Mouse (Mus musculus) heart, embryonic 10.5 days (tissue): Measurements from ENCODE around the gene Ecsit. TPM values are rescaled to one million over a fixed set of nuclear protein-coding genes. Genes with fewer than 3 reads are reported as not detected.
"Not testable (repeated sequence)": the region's sequence is repeated elsewhere in the genome, so short reads cannot be mapped to it uniquely, and the experiment has no call there.

ENCODE experiments used
- DNase-seq: peaks from one replicate; pipeline ENCODE4 v3.0.0-alpha.2; 2017; ENCODE audit warnings: low spot score
- H3K27ac ChIP-seq: fragments of 300-500 bp; sonication (generic); 2 replicates; pipeline ENCODE4 v1.5.1; 2016; ENCODE audit warnings: mild to moderate bottlenecking
- H3K27me3 ChIP-seq: fragments of 300-500 bp; sonication (generic); 2 replicates; pipeline ENCODE4 v1.6.1; 2016; ENCODE audit warnings: mild to moderate bottlenecking; ENCODE audit not compliant: poor library complexity, insufficient read depth, severe bottlenecking
- H3K36me3 ChIP-seq: fragments of 300-500 bp; sonication (generic); 2 replicates; pipeline ENCODE4 v1.6.1; 2016; ENCODE audit warnings: mild to moderate bottlenecking, moderate library complexity
- H3K4me1 ChIP-seq: fragments of 300-500 bp; sonication (generic); 2 replicates; pipeline ENCODE4 v1.6.1; 2016; ENCODE audit warnings: mild to moderate bottlenecking
- H3K4me3 ChIP-seq: fragments of 300-500 bp; sonication (generic); 2 replicates; pipeline ENCODE4 v1.5.1; 2016; ENCODE audit warnings: mild to moderate bottlenecking, moderate library complexity
- H3K9me3 ChIP-seq: fragments of 300-500 bp; sonication (generic); 2 replicates; pipeline ENCODE4 v1.6.1; 2016; ENCODE audit warnings: mild to moderate bottlenecking, moderate library complexity
- WGBS: fragments of 180-500 bp; shearing (Covaris S2); methylation state at CpG from one replicate; pipeline ENCODE4 v1.1.7; 2016; 5-methylcytosine and 5-hydroxymethylcytosine counted together
- polyA plus RNA-seq: library from polyadenylated mRNA; unstranded; fragments of >200 nt; fragmentation: Nextera tagmentation; extraction: Ambion mirVana; gene quantifications from 2 replicates; pipeline ENCODE4 v1.2.1, GENCODE M21; 2016

The Ecsit gene
- polyA plus RNA-seq, 1 experiment from 2014 or later: 58.4 TPM

DNA sequence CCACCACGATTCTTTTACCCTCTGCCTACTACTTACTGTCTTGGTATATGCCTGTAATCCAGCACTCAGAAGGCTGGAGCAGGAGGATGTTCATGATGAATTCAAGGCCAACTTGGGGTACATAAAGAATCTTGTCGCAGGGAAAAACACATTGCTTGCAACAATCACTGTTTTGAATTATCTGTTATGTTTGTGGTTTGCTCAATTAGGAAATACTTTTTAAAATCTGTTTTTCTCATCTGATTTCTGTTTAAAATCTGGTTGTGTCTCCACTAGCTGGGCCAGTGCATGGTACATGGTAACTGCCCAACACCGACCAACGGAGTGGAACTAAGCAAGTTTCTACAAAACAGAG lies 594 bp downstream of the Ecsit start:
- 33% methylated on average over 4 of the region's 4 CpGs for WGBS
- Histone ChIP-seq H3K4me3 (peak overlapping the region; percentile 77), H3K27ac (peak overlapping the region; percentile 86), H3K36me3 (peaks cover 17% of the 10 kb centered on the region; the same call in 1 of the 2 replicates), H3K9me3 (no peaks in the 10 kb centered on the region), H3K4me1 (peaks cover 21% of the 10 kb centered on the region), H3K27me3 (no peaks in the 10 kb centered on the region)
- no peak for DNase-seq

GRCm38 (mm10) chr9:22076223-22076622 lies 9.0 kb downstream of the Ecsit start:
- H3K36me3 ChIP-seq: peaks cover 64% of the 10 kb centered on the region

GRCm38 (mm10) chr9:22075778-22076177 lies 9.5 kb downstream of the Ecsit start:
- not testable (repeated sequence) for H3K4me3 ChIP-seq, H3K4me1 ChIP-seq, H3K9me3 ChIP-seq, H3K27me3 ChIP-seq, DNase-seq, H3K27ac ChIP-seq
- peaks cover 63% of the 10 kb centered on the region for H3K36me3 ChIP-seq
- 82% methylated on average over 5 of the region's 5 CpGs for WGBS

More at GRCm38 (mm10) chr9:22076223-22076622, 9.0 kb downstream of the Ecsit start:
- Histone ChIP-seq H3K9me3 (no peaks in the 10 kb centered on the region), H3K4me1 (0 out of 2 replicates have a peak, but pooled peaks cover 5% of the 10 kb centered on the region), H3K4me3 (no peak overlapping the region), H3K27me3 (no peaks in the 10 kb centered on the region), H3K27ac (no peak overlapping the region)
- no peak for DNase-seq
- 94% methylated on average over 23 of the region's 23 CpGs for WGBS

DNA sequence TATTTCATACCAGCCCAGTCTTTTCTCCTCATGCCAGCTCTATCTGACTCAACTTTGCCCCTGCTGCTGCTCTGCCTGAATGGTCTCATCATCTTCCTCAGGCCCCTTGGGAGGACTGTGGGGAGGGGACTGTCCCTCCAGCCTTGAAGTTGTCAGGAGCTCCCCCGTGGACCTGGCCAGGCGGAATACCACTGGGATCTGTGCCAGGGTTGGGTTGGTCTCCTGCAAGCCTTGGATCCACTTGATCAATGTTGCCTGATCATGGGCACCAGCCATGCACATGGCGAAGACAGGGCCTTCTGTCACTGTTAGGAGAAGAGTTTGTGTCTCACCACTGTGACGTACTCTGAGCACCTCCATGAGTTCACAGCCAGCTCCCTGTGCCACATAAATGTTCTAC lies 13.0 kb downstream of the Ecsit start:
- DNase-seq: no peak
- WGBS: 92% methylated on average over 4 of the region's 4 CpGs
- H3K4me1 ChIP-seq: peaks cover 15% of the 10 kb centered on the region
- H3K9me3 ChIP-seq: no peaks in the 10 kb centered on the region
- no peaks in the 10 kb centered on the region for H3K27me3 ChIP-seq
- peaks cover 51% of the 10 kb centered on the region for H3K36me3 ChIP-seq
- no peak overlapping the region for H3K4me3 ChIP-seq
- no peak overlapping the region for H3K27ac ChIP-seq

GRCm38 (mm10) chr9:22070791-22071573 lies 14.3 kb downstream of the Ecsit start, which contains the start of the genes Gm49318 and Zfp653:
Gm49318 (minus strand) TSS chr9:22071259.
Zfp653 (minus strand) TSS chr9:22071376.
- H3K4me1 ChIP-seq: peaks cover 15% of the 10 kb centered on the region
- peak within 1 kb of the TSS; percentile 98 for H3K27ac ChIP-seq
- peaks cover 50% of the 10 kb centered on the region for H3K36me3 ChIP-seq
- DNase-seq: peak; percentile 99
- H3K27me3 ChIP-seq: no peaks in the 10 kb centered on the region
- no peaks in the 10 kb centered on the region for H3K9me3 ChIP-seq
- WGBS: under 1% methylated on average over 83 of the region's 87 CpGs
- peak within 1 kb of the TSS; percentile 83 for H3K4me3 ChIP-seq

- WGBS: 65% methylated on average over 4 of the region's 4 CpGs
- H3K4me3 ChIP-seq: peak overlapping the region; percentile 83
- no peaks in the 10 kb centered on the region for H3K9me3 ChIP-seq
- peaks cover 15% of the 10 kb centered on the region for H3K4me1 ChIP-seq
- peaks cover 55% of the 10 kb centered on the region for H3K36me3 ChIP-seq
- DNase-seq: no peak
- no peaks in the 10 kb centered on the region for H3K27me3 ChIP-seq
- H3K27ac ChIP-seq: peak overlapping the region; percentile 98
Observed at GRCm38 (mm10) chr9:22069881-22070553, 15.2 kb downstream of the Ecsit start.

DNA sequence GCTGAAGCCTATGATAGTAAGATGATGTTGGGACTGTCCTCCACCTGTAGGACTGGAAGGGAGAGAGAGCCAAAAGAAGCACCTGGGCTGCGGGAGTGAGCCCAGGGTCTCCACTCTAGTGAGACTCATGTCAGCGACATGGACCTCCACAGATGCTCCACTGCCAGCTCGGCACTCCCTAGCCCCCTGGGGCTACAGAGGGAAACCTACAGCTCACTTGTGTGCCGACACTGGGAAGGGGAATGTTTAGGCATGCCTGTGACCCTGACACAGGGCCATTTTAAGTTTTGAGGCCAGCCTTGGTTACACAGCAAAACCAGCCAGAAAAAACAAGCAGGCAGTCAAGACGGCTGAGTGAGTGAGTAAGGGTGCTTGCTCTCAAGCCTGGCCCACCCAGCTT lies 18.0 kb downstream of the Ecsit start:
- DNase-seq: no peak
- peaks cover 12% of the 10 kb centered on the region for H3K4me1 ChIP-seq
- peaks cover 53% of the 10 kb centered on the region for H3K36me3 ChIP-seq
- H3K9me3 ChIP-seq: no peaks in the 10 kb centered on the region
- no peak overlapping the region for H3K27ac ChIP-seq
- WGBS: 81% methylated on average over 5 of the region's 5 CpGs
- no peak overlapping the region for H3K4me3 ChIP-seq
- no peaks in the 10 kb centered on the region for H3K27me3 ChIP-seq

- no peak for DNase-seq
- Histone ChIP-seq H3K4me3 (no peak overlapping the region), H3K4me1 (peaks cover 10% of the 10 kb centered on the region), H3K9me3 (no peaks in the 10 kb centered on the region), H3K36me3 (peaks cover 55% of the 10 kb centered on the region), H3K27ac (no peak overlapping the region), H3K27me3 (no peaks in the 10 kb centered on the region)
- 78% methylated on average over 3 of the region's 3 CpGs for WGBS
Observed at GRCm38 (mm10) chr9:22066433-22066832, 18.8 kb downstream of the Ecsit start.

GRCm38 (mm10) chr9:22065642-22066041 lies 19.6 kb downstream of the Ecsit start:
- 94% methylated on average over 11 of the region's 11 CpGs for WGBS
- Histone ChIP-seq H3K9me3 (no peaks in the 10 kb centered on the region), H3K27me3 (no peaks in the 10 kb centered on the region), H3K36me3 (peaks cover 62% of the 10 kb centered on the region), H3K4me1 (peaks cover 9% of the 10 kb centered on the region), H3K27ac (no peak overlapping the region), H3K4me3 (no peak overlapping the region)
- no peak for DNase-seq

DNA sequence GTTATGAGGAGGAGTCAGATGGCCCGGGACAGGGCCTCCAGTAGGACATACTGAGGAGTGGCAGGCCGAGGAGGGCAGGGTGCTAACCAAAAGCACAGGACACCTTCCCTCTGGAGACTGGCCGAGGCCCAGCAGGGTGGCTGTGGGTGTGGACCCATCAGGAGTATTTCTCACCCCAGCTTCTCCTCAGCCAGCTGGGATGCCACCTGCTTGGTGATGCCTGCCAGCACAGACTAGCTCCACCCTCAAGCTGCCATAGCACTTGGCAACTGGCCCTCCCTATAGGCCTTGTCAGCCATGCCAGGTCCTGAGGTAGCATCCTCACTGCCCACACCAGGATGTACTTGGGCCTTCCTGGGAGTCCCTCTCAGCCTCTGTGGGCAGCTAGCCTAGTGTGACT lies 20.9 kb downstream of the Ecsit start:
- Histone ChIP-seq H3K36me3 (peaks cover 71% of the 10 kb centered on the region), H3K27me3 (no peaks in the 10 kb centered on the region), H3K27ac (no peak overlapping the region), H3K9me3 (no peaks in the 10 kb centered on the region), H3K4me3 (no peak overlapping the region), H3K4me1 (no peaks in the 10 kb centered on the region)
- no peak for DNase-seq
- 92% methylated on average over 3 of the region's 3 CpGs for WGBS

- no peak for DNase-seq
- 84% methylated on average over 2 of the region's 2 CpGs for WGBS
- Histone ChIP-seq H3K9me3 (no peaks in the 10 kb centered on the region), H3K36me3 (peaks cover 79% of the 10 kb centered on the region), H3K4me1 (no peaks in the 10 kb centered on the region), H3K27ac (no peak overlapping the region), H3K4me3 (no peak overlapping the region), H3K27me3 (peaks cover 4% of the 10 kb centered on the region; the same call in 1 of the 2 replicates)
Observed at GRCm38 (mm10) chr9:22061339-22061738, 23.9 kb downstream of the Ecsit start.

- WGBS: 83% methylated on average over 9 of the region's 9 CpGs
- no peak for DNase-seq
- H3K9me3 ChIP-seq: no peaks in the 10 kb centered on the region
- peaks cover 52% of the 10 kb centered on the region for H3K36me3 ChIP-seq
- H3K27ac ChIP-seq: no peak overlapping the region
- peaks cover 36% of the 10 kb centered on the region for H3K27me3 ChIP-seq
- H3K4me1 ChIP-seq: peaks cover 10% of the 10 kb centered on the region
- no peak overlapping the region for H3K4me3 ChIP-seq
Observed at GRCm38 (mm10) chr9:22058011-22058424, 27.2 kb downstream of the Ecsit start.

DNA sequence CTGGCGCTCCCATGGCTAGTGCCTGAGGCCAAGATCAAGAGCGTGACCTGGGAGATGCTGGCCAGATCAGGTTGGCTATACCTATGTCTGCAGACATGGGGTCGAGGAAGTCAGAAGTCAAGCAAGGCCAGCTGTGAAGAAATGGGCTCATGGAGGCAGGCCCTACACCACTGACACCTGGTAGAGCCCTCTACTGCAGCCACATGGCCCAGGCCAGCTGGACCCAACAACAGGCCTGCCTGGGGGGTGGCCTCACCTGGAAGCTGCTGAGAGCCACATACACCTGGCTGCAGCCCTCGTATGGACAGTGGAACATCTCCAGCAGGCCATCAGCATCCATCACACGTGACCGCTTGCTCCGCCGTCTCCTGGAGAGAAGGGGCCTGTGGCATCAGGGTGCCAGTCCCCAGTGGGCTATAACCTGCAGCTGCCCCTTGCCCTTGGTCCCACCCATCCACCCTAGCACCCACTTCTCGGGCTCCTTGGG lies 28.2 kb downstream of the Ecsit start:
- Histone ChIP-seq H3K4me3 (no peak overlapping the region), H3K27ac (no peak overlapping the region), H3K4me1 (peaks cover 10% of the 10 kb centered on the region), H3K9me3 (no peaks in the 10 kb centered on the region), H3K36me3 (peaks cover 43% of the 10 kb centered on the region), H3K27me3 (peaks cover 45% of the 10 kb centered on the region)
- 85% methylated on average over 9 of the region's 9 CpGs for WGBS
- no peak for DNase-seq
